Mouse (Mus musculus): ENCODE results near the gene Cul3. TPM values are rescaled to one million over a fixed set of nuclear protein-coding genes. Genes with fewer than 3 reads are reported as not detected.

Gene Cul3
- polyA plus RNA-seq, 1 experiment from 2014 or later: 46.4 TPM

- no peaks in the 10 kb centered on the region for H3K36me3 ChIP-seq (ENCODE audit: control insufficient read depth, insufficient read depth, low read length)
- peaks cover 0 to 2% of the 10 kb centered on the region in 2 experiments; a peak in 1 of 4 replicates for H3K4me1 ChIP-seq (ENCODE audit: control insufficient read depth in 2 of 2, insufficient read depth in 2 of 2, low read length in 2 of 2)
- H3K9ac ChIP-seq (ENCODE audit: low read length): no peak overlapping the region
- ATAC-seq (ENCODE audit: insufficient number of reproducible peaks, insufficient read depth, low FRiP score, low read depth): no peak
- WGBS: 84% methylated on average over 6 of the region's 6 CpGs
- no peaks in the 10 kb centered on the region for H3K9me3 ChIP-seq (ENCODE audit: control insufficient read depth, low read length)
- no peaks in the 10 kb centered on the region for H3K27me3 ChIP-seq (ENCODE audit: control insufficient read depth, insufficient read depth, low read length)
- no peak overlapping the region for H3K4me3 ChIP-seq (ENCODE audit: control insufficient read depth in 1 of 2, insufficient read depth in 1 of 2, low read depth in 1 of 2, low read length in 2 of 2)
- no peak overlapping the region for H3K4me2 ChIP-seq (ENCODE audit: low read length)
- no peak overlapping the region for H3K27ac ChIP-seq (replicated peaks in 1 of 2; ENCODE audit: control insufficient read depth in 1 of 2, insufficient read depth in 1 of 2, low read depth in 2 of 2, low read length in 2 of 2)
Observed at GRCm38 (mm10) chr1:80241579-80241978, 98.7 kb downstream of the Cul3 start.

DNA sequence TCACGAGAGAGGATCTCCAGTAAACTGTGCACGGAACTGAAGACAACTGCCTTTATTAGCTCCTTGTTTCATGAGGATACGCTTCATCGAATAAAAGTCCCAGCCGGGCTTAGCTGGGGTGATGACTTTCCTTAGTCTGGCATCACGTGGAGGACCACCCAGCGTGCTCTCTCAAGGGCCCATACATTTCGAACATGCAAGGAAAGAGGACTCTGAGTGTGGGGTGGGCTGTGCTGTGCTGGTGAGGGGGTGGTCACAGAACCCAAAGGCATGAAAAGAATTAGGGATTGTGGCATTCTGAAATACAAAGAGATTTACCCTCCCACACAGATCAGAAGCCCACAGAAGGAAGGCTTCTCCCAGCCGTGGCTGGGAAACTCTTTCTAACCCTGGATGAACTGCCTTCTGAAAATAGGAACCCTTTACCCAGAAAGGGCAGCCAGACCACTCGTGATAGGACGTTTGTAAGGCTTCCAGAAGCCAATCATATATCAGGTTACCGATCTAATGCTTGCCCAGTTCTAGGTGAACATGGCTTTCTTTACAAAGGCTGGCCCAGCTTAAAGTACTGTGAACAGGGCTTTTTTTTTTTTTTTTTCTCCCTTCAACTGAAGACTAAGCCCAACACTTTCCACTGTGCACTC, 100.1 kb downstream of the Cul3 start:
- Histone ChIP-seq H3K9me3 (ENCODE audit: control insufficient read depth, low read length) (no peaks in the 10 kb centered on the region), H3K9ac (ENCODE audit: low read length) (no peak overlapping the region), H3K27ac (replicated peaks in 1 of 2; ENCODE audit: control insufficient read depth in 1 of 2, insufficient read depth in 1 of 2, low read depth in 2 of 2, low read length in 2 of 2) (no peak overlapping the region), H3K4me2 (ENCODE audit: low read length) (no peak overlapping the region), H3K36me3 (ENCODE audit: control insufficient read depth, insufficient read depth, low read length) (no peaks in the 10 kb centered on the region), H3K4me1 (ENCODE audit: control insufficient read depth in 2 of 2, insufficient read depth in 2 of 2, low read length in 2 of 2) (peaks cover 0 to 2% of the 10 kb centered on the region in 2 experiments; a peak in 1 of 4 replicates), H3K4me3 (ENCODE audit: control insufficient read depth in 1 of 2, insufficient read depth in 1 of 2, low read depth in 1 of 2, low read length in 2 of 2) (no peak overlapping the region), H3K27me3 (ENCODE audit: control insufficient read depth, insufficient read depth, low read length) (no peaks in the 10 kb centered on the region)
- WGBS: 54% methylated on average over 12 of the region's 12 CpGs
- no peak for ATAC-seq (ENCODE audit: insufficient number of reproducible peaks, insufficient read depth, low FRiP score, low read depth)

DNA sequence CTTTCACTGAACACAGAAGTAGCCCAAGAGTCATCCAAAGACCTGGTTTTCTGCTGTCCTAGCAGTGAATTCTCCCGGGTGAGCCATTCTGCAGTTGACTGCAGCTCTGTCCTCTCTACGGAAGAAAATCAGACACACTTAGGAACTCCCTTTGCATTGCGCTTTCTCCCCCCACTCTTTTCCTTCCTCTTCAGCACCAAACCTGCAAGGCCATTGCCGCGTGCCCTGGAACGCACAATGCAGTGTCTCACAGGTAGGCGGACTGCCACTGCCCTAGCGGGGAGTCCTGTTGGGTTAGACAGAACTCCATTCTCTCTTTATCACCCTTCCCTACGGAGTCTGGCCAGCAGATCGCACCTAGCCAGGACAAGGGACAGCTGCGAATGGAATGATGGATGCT, 100.8 kb downstream of the Cul3 start:
- Histone ChIP-seq H3K9ac (ENCODE audit: low read length) (no peak overlapping the region), H3K36me3 (ENCODE audit: control insufficient read depth, insufficient read depth, low read length) (no peaks in the 10 kb centered on the region), H3K27ac (replicated peaks in 1 of 2; ENCODE audit: control insufficient read depth in 1 of 2, insufficient read depth in 1 of 2, low read depth in 2 of 2, low read length in 2 of 2) (no peak overlapping the region), H3K4me1 (ENCODE audit: control insufficient read depth in 2 of 2, insufficient read depth in 2 of 2, low read length in 2 of 2) (peaks cover 0 to 2% of the 10 kb centered on the region in 2 experiments; a peak in 1 of 4 replicates), H3K27me3 (ENCODE audit: control insufficient read depth, insufficient read depth, low read length) (no peaks in the 10 kb centered on the region), H3K9me3 (ENCODE audit: control insufficient read depth, low read length) (no peaks in the 10 kb centered on the region), H3K4me3 (ENCODE audit: control insufficient read depth in 1 of 2, insufficient read depth in 1 of 2, low read depth in 1 of 2, low read length in 2 of 2) (no peak overlapping the region), H3K4me2 (ENCODE audit: low read length) (no peak overlapping the region)
- no peak for ATAC-seq (ENCODE audit: insufficient number of reproducible peaks, insufficient read depth, low FRiP score, low read depth)
- 58% methylated on average over 11 of the region's 11 CpGs for WGBS

DNA sequence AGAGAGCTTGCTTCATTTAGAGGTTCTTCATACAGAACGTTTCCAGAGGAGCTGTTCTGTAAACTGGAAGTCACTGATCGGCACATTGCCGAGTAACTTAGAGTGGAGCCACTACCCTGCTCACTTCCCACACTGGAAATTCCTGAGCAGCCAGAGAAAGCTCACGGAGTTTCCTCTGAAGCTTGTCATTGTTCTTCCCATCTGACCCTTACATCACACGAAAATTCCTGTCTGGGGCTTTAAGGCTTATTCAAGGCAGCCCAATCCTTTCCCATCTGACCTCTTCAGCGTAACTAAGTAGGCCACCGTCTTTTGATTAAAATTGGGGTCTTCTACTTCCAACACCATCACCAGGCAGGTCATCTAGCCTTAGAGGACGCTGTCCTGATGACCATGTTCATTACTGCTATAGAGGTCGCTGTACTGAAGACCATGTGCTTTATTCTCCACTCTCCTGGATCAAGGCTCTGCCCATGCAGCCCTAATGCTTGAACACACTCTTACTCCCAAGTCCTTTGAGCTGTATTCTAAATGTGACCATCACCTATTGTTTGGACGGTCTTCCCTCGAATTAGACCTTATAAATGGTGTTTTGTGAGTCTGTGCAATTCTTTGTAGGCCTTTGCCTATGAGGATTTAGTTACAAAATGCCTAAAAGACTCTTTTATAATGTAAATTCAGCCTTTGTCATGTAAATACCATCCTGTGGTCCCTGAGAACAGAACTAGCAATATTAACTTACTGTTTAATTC, 103.2 kb downstream of the Cul3 start:
- WGBS: 55% methylated on average over 11 of the region's 11 CpGs
- no peak overlapping the region for H3K4me3 ChIP-seq (ENCODE audit: control insufficient read depth in 1 of 2, insufficient read depth in 1 of 2, low read depth in 1 of 2, low read length in 2 of 2)
- no peaks in the 10 kb centered on the region for H3K36me3 ChIP-seq (ENCODE audit: control insufficient read depth, insufficient read depth, low read length)
- no peak for ATAC-seq (ENCODE audit: insufficient number of reproducible peaks, insufficient read depth, low FRiP score, low read depth)
- no peaks in the 10 kb centered on the region for H3K27me3 ChIP-seq (ENCODE audit: control insufficient read depth, insufficient read depth, low read length)
- no peak overlapping the region for H3K4me2 ChIP-seq (ENCODE audit: low read length)
- H3K9ac ChIP-seq (ENCODE audit: low read length): no peak overlapping the region
- H3K4me1 ChIP-seq (ENCODE audit: control insufficient read depth in 2 of 2, insufficient read depth in 2 of 2, low read length in 2 of 2): peaks cover 0 to 2% of the 10 kb centered on the region in 2 experiments; a peak in 1 of 4 replicates
- H3K27ac ChIP-seq (replicated peaks in 1 of 2; ENCODE audit: control insufficient read depth in 1 of 2, insufficient read depth in 1 of 2, low read depth in 2 of 2, low read length in 2 of 2): no peak overlapping the region; a peak in 1 of 4 replicates
- no peaks in the 10 kb centered on the region for H3K9me3 ChIP-seq (ENCODE audit: control insufficient read depth, low read length)

DNA sequence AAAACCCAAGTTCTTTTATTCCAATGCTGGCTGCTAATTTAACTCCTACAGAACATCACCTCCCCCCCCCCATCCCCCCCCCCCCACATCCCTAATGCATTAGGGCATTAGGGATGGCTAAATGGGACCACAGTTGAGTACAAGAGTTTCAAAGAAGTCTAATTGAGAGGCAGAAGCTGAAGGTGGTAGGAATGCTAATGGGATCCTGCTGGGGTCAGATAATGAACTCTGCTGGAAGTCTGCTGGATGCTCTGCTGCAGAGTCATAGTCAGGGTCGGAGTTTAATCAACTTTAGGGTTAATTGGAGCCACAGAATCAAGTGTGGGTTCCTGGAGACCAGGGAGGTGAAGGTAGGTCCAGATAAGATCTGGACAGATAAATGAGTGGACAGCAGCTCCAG, 104.2 kb downstream of the Cul3 start:
- Histone ChIP-seq H3K36me3 (ENCODE audit: control insufficient read depth, insufficient read depth, low read length) (no peaks in the 10 kb centered on the region), H3K9ac (ENCODE audit: low read length) (no peak overlapping the region), H3K4me1 (ENCODE audit: control insufficient read depth in 2 of 2, insufficient read depth in 2 of 2, low read length in 2 of 2) (peaks cover 0 to 2% of the 10 kb centered on the region in 2 experiments; a peak in 1 of 4 replicates), H3K4me2 (ENCODE audit: low read length) (no peak overlapping the region), H3K4me3 (ENCODE audit: control insufficient read depth in 1 of 2, insufficient read depth in 1 of 2, low read depth in 1 of 2, low read length in 2 of 2) (no peak overlapping the region), H3K9me3 (ENCODE audit: control insufficient read depth, low read length) (no peaks in the 10 kb centered on the region), H3K27me3 (ENCODE audit: control insufficient read depth, insufficient read depth, low read length) (no peaks in the 10 kb centered on the region), H3K27ac (replicated peaks in 1 of 2; ENCODE audit: control insufficient read depth in 1 of 2, insufficient read depth in 1 of 2, low read depth in 2 of 2, low read length in 2 of 2) (no peak overlapping the region)
- 0% methylated on average over 1 of the region's 1 CpGs for WGBS
- ATAC-seq (ENCODE audit: insufficient number of reproducible peaks, insufficient read depth, low FRiP score, low read depth): no peak

GRCm38 (mm10) chr1:80230612-80231011, 109.7 kb downstream of the Cul3 start:
- H3K27me3 ChIP-seq (ENCODE audit: control insufficient read depth, insufficient read depth, low read length): no peaks in the 10 kb centered on the region
- no peaks in the 10 kb centered on the region for H3K9me3 ChIP-seq (ENCODE audit: control insufficient read depth, low read length)
- no peak overlapping the region for H3K4me3 ChIP-seq (ENCODE audit: control insufficient read depth in 1 of 2, insufficient read depth in 1 of 2, low read depth in 1 of 2, low read length in 2 of 2)
- H3K9ac ChIP-seq (ENCODE audit: low read length): no peak overlapping the region
- H3K4me2 ChIP-seq (ENCODE audit: low read length): no peak overlapping the region
- WGBS: 50% methylated on average over 1 of the region's 1 CpGs
- H3K4me1 ChIP-seq (ENCODE audit: control insufficient read depth in 2 of 2, insufficient read depth in 2 of 2, low read length in 2 of 2): no peaks in the 10 kb centered on the region
- ATAC-seq (ENCODE audit: insufficient number of reproducible peaks, insufficient read depth, low FRiP score, low read depth): no peak
- no peak overlapping the region for H3K27ac ChIP-seq (replicated peaks in 1 of 2; ENCODE audit: control insufficient read depth in 1 of 2, insufficient read depth in 1 of 2, low read depth in 2 of 2, low read length in 2 of 2)
- H3K36me3 ChIP-seq (ENCODE audit: control insufficient read depth, insufficient read depth, low read length): no peaks in the 10 kb centered on the region

GRCm38 (mm10) chr1:80224839-80225412, 115.4 kb downstream of the Cul3 start:
- Histone ChIP-seq H3K27me3 (ENCODE audit: control insufficient read depth, insufficient read depth, low read length) (no peaks in the 10 kb centered on the region), H3K4me1 (ENCODE audit: control insufficient read depth in 2 of 2, insufficient read depth in 2 of 2, low read length in 2 of 2) (no peaks in the 10 kb centered on the region; a peak in 2 of 4 replicates), H3K27ac (replicated peaks in 1 of 2; ENCODE audit: control insufficient read depth in 1 of 2, insufficient read depth in 1 of 2, low read depth in 2 of 2, low read length in 2 of 2) (no peak overlapping the region), H3K4me2 (ENCODE audit: low read length) (no peak overlapping the region), H3K36me3 (ENCODE audit: control insufficient read depth, insufficient read depth, low read length) (no peaks in the 10 kb centered on the region), H3K4me3 (ENCODE audit: control insufficient read depth in 1 of 2, insufficient read depth in 1 of 2, low read depth in 1 of 2, low read length in 2 of 2) (no peak overlapping the region), H3K9me3 (ENCODE audit: control insufficient read depth, low read length) (no peaks in the 10 kb centered on the region), H3K9ac (ENCODE audit: low read length) (no peak overlapping the region)
- no peak for ATAC-seq (ENCODE audit: insufficient number of reproducible peaks, insufficient read depth, low FRiP score, low read depth)
- 23% methylated on average over 3 of the region's 3 CpGs for WGBS
